Comparison of ENCODE assay signal across 17 mouse cellular contexts in genomic region chr15:27519857-27520256, GRCm38 (mm10).
"Had no signal": no experiment of that assay in that cellular context is flagged by ENCODE, and none has a peak within 500 bp of the region (broad histone marks: within the 10 kb centered on the region; RNA-seq: fewer than 3 reads in every experiment).

No protein-coding gene starts in this region.

- ATAC-seq: liver, embryonic 12.5 days; midbrain, embryonic 16.5 days had no signal

- H3K36me3 ChIP-seq: limb, embryonic 12.5 days; limb, embryonic 15.5 days; liver, embryonic 12.5 days; liver, embryonic 15.5 days; midbrain, embryonic 12.5 days; neural tube, embryonic 13.5 days; stomach, embryonic 15.5 days had no signal

- DNase-seq: kidney, adult 11 months; kidney, adult 8-10 months; kidney, postnatal 14 days; kidney, postnatal 4 days; lung, adult 2 months; retina, postnatal 1 day; right cerebral cortex, postnatal 25 days; spleen, adult 18-20 months; thymus, postnatal 25 days had no signal

- H3K4me3 ChIP-seq: limb, embryonic 12.5 days; limb, embryonic 15.5 days; liver, embryonic 12.5 days; liver, embryonic 15.5 days; midbrain, embryonic 12.5 days; neural tube, embryonic 13.5 days; stomach, embryonic 15.5 days had no signal

- H3K27me3 ChIP-seq: limb, embryonic 12.5 days; limb, embryonic 15.5 days; liver, embryonic 12.5 days; liver, embryonic 15.5 days; midbrain, embryonic 12.5 days; neural tube, embryonic 13.5 days; stomach, embryonic 15.5 days had no signal
